Mouse (Mus musculus): ENCODE results near the gene Alk.

Gene Alk

GRCm38 (mm10) chr17:72604610-72604980 is at the start of gene Alk:
Alk (minus strand) TSS chr17:72604627.
- peak; percentile 70 to 83 for DNase-seq (ENCODE audit: low spot score in 2 of 2)

GRCm38 (mm10) chr17:72652801-72653200 is 48.4 kb upstream of the Alk start:
- no peak for DNase-seq (ENCODE audit: low spot score in 2 of 2)

GRCm38 (mm10) chr17:72648607-72649217 is 44.3 kb upstream of the Alk start:
- no peak for DNase-seq (ENCODE audit: low spot score in 2 of 2)

GRCm38 (mm10) chr17:72646167-72646566 is 41.7 kb upstream of the Alk start:
- DNase-seq (ENCODE audit: low spot score in 2 of 2), result no peak

- DNase-seq (ENCODE audit: low spot score in 2 of 2), result no peak
Measured at GRCm38 (mm10) chr17:72640095-72640494, 35.7 kb upstream of the Alk start.

GRCm38 (mm10) chr17:72639400-72639799 is 35.0 kb upstream of the Alk start:
- DNase-seq (ENCODE audit: low spot score in 2 of 2), result no peak

GRCm38 (mm10) chr17:72606251-72606650 is 1.8 kb upstream of the Alk start:
- DNase-seq (ENCODE audit: low spot score in 2 of 2), result peak; percentile 48 to 86

GRCm38 (mm10) chr17:72603886-72604609 is 379 bp downstream of the Alk start:
- no peak for DNase-seq (ENCODE audit: low spot score in 2 of 2)

- peak; percentile 73 to 89 for DNase-seq (ENCODE audit: low spot score in 2 of 2)
Measured at GRCm38 (mm10) chr17:72603118-72603885, 1.1 kb downstream of the Alk start.

- DNase-seq (ENCODE audit: low spot score in 2 of 2), result no peak
Measured at GRCm38 (mm10) chr17:72600806-72601205, 3.6 kb downstream of the Alk start.

GRCm38 (mm10) chr17:72587671-72588070 is 16.8 kb downstream of the Alk start:
- DNase-seq (ENCODE audit: low spot score in 2 of 2), result no peak

- DNase-seq (ENCODE audit: low spot score in 2 of 2), result no peak
Measured at GRCm38 (mm10) chr17:72580142-72580541, 24.3 kb downstream of the Alk start.

- no peak for DNase-seq (ENCODE audit: low spot score in 2 of 2)
Measured at GRCm38 (mm10) chr17:72579321-72579720, 25.1 kb downstream of the Alk start.

- no peak for DNase-seq (ENCODE audit: low spot score in 2 of 2)
Measured at GRCm38 (mm10) chr17:72571379-72571778, 33.0 kb downstream of the Alk start.

- no peak for DNase-seq (ENCODE audit: low spot score in 2 of 2)
Measured at GRCm38 (mm10) chr17:72569491-72569890, 34.9 kb downstream of the Alk start.

- no peak for DNase-seq (ENCODE audit: low spot score in 2 of 2)
Measured at GRCm38 (mm10) chr17:72563423-72563822, 41.0 kb downstream of the Alk start.

- DNase-seq (ENCODE audit: low spot score in 2 of 2), result no peak
Measured at GRCm38 (mm10) chr17:72561471-72561870, 43.0 kb downstream of the Alk start.

- no peak for DNase-seq (ENCODE audit: low spot score in 2 of 2)
Measured at GRCm38 (mm10) chr17:72560771-72561170, 43.7 kb downstream of the Alk start.

GRCm38 (mm10) chr17:72557029-72557735 is 47.2 kb downstream of the Alk start:
- no peak for DNase-seq (ENCODE audit: low spot score in 2 of 2)

- no peak for DNase-seq (ENCODE audit: low spot score in 2 of 2)
Measured at GRCm38 (mm10) chr17:72546274-72546673, 58.2 kb downstream of the Alk start.

- no peak for DNase-seq (ENCODE audit: low spot score in 2 of 2)
Measured at GRCm38 (mm10) chr17:72535304-72535703, 69.1 kb downstream of the Alk start.

- no peak for DNase-seq (ENCODE audit: low spot score in 2 of 2)
Measured at GRCm38 (mm10) chr17:72532266-72532665, 72.2 kb downstream of the Alk start.

All from urinary bladder, postnatal 4 days (tissue).